Mouse (Mus musculus) liver, postnatal 0 days (tissue): Measurements from ENCODE around the gene 1700080O16Rik.

Source experiments
- CTCF ChIP-seq: sonication (generic); IDR thresholded peaks from 2 replicates; pipeline ENCODE4 v1.5.1; 2016; ENCODE audit warnings: antibody characterized with exemption, low read depth
- EP300 ChIP-seq: IDR thresholded peaks from 2 replicates; pipeline ENCODE4 v1.6.1; 2016; ENCODE audit warnings: antibody characterized with exemption, low read depth, mild to moderate bottlenecking

GRCm38 (mm10) chrX:51976361-51976760 lies 3.8 kb upstream of the 1700080O16Rik start:
- TF ChIP-seq CTCF = no peak
- TF ChIP-seq EP300 = no peak
